Mouse (Mus musculus): ENCODE data around the gene Pola2.

Gene Pola2

DNA sequence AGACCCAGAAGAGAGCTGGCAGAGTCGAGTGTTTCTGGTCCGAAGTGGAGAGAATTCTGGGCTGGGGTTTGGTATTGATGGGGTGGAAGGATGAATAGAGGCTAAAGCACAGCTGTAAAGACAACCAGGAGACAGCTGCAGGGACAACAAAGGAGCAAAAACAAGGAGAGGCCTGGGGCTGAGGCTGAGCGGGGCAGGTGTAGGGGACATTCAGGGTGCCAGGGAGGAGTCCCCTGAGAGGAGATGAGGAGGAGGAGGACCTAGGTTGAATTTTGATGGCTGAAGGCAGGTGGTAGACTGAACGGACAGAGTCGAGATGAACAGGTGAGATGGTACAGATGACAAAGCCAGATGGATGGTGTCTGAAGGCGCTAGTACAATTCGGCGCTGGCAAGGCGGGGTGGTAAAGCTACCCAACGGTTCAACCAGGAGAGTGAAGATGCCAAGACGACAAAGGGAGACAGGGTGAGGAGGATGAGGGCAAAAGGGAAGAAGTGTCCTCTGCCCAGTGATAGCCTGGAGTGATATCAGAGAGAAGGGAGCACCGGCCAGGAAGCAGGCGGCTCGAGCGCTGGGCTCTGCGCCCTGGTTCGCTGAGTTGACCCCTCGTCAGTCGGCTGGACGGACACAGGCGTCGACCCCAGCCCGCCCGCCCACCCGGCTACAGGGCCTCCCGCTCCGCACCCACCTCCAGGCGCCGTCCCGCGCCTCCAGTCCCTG lies 70.6 kb downstream of the Pola2 start:
- DNase-seq, result no peak

DNA sequence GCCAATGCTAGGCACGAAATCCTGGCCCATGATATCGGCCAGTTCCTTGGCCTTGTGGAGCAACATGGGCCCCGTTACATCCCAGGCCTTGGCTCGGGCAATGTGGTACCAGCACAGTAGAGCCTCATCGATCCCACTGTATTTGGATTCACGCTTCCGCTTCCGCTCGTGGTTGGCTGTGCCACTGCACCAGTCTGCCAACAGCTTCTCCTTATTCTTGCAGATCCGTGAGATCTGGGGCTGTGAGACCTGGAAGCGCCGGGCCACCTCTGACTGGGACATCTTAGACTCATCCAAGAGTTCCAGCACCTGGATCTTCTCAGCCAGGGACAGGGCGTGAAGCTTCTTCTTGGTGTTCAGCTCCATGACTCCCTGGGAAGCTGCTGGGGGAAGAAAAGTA lies 71.3 kb downstream of the Pola2 start:
- DNase-seq, result no peak

DNA sequence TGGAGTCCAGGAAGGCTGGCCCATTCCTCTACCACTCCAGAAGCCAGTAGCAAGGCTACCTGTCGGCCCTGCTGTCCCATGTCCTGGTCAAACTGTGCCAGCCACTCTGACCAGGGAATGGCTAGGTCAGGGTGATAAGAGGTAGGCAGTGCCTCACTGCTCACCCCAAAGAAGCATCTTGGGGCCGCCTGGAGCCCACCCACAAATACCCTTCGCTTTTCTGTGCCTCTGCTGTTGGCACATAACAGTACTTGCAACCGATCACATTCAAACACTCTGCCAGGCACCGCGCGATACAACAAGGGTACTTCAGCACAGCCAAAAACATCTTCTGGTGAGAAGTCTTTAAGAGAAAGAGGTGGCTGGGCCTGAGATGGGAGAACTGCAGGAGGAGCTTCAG lies 71.7 kb downstream of the Pola2 start:
- no peak for DNase-seq

DNA sequence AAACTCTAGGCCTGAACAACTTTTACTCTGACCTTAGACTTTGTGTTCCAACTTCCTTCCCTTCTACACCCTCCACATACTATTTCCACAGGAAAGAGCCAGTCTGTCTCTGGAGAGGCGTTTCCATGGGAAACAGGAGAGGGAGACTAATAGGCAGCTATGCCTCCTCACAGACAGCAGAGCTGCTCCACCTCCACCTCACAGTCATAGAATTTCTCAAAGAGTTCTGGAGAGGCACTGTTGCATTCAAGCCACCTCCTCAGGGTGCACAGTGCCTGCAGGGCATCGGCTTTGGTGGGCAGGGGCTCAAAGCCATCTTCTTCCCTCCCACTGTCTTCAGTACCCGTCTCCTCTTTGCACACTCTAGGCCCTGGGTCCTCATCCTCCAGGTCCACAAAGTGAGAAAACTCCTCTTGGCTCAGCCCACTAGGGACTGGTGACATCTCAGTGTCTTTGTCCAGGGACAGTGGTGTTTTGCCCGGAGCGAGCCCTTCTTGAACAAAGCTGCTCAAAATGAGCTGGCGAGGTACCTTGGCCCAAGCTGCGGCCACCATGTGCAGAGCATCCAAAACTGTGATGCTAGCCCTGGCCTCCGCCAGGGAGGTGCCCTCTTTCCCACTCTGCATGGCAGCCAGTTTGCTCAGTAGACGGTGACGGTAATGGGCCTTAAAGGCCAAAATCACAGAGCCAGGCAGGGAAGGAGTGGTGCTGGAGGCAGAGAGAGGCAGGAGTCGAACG lies 72.3 kb downstream of the Pola2 start:
- peak in 1 of 2 experiments; percentile 30 for DNase-seq

Measured in cerebellum, postnatal 14 days (tissue).